Mouse (Mus musculus) cerebellum, adult (tissue): ENCODE data around the gene Mlxipl.

Experiments used
- ATAC-seq: cut with Nextera tagmentation; 2 replicates; pipeline ENCODE4 v1.9.2; 2017; ENCODE audit warnings: mild to moderate bottlenecking, moderate library complexity, mixed read lengths; ENCODE audit not compliant: insufficient number of reproducible peaks, low FRiP score, low TSS enrichment

The Mlxipl gene

GRCm38 (mm10) chr5:135178996-135179395 lies 89.3 kb downstream of the Mlxipl start:
- peak; percentile 83 for ATAC-seq

GRCm38 (mm10) chr5:135179616-135180015 lies 89.9 kb downstream of the Mlxipl start:
- ATAC-seq, result no peak

GRCm38 (mm10) chr5:135180796-135181195 lies 91.1 kb downstream of the Mlxipl start:
- ATAC-seq, result no peak

- no peak for ATAC-seq
Observed at GRCm38 (mm10) chr5:135181776-135182175, 92.1 kb downstream of the Mlxipl start.

- ATAC-seq, result no peak
Observed at GRCm38 (mm10) chr5:135183131-135183861, 93.6 kb downstream of the Mlxipl start.

- ATAC-seq, result no peak
Observed at GRCm38 (mm10) chr5:135185016-135185415, 95.3 kb downstream of the Mlxipl start.

GRCm38 (mm10) chr5:135185596-135185995 lies 95.9 kb downstream of the Mlxipl start:
- no peak for ATAC-seq

- ATAC-seq, result 0 out of 2 replicates have a peak, but pooled peaks have one; percentile 1
Observed at GRCm38 (mm10) chr5:135186231-135186620, 96.5 kb downstream of the Mlxipl start.

- ATAC-seq, result peak; percentile 95
Observed at GRCm38 (mm10) chr5:135186621-135187348, 97.1 kb downstream of the Mlxipl start, which contains the start of gene Baz1b. Baz1b (plus strand) TSS chr5:135187264.

- ATAC-seq, result peak; percentile 36; the same call in 1 of the 2 replicates
Observed at GRCm38 (mm10) chr5:135187349-135188213, 97.9 kb downstream of the Mlxipl start.
